Mouse (Mus musculus): ENCODE results near the gene Zfp111. TPM values are rescaled to one million over a fixed set of nuclear protein-coding genes. Genes with fewer than 3 reads are reported as not detected.

Zfp111 gene
- total and polyA plus RNA-seq, 3 experiments: 0.70 to 9.4 (median 6.6) TPM

Other genes with a start within 250 kb of the Zfp111 start
- gene Vmn1r181, start 236.8 kb downstream of the Zfp111 start, total RNA-seq (2021): not detected
- not detected in 2 replicates for gene Vmn1r181, start 236.8 kb downstream of the Zfp111 start, polyA plus RNA-seq (2012; rRNA removed)
- gene V1rd19, start 209.8 kb downstream of the Zfp111 start, total RNA-seq (2021): not detected
- not detected in 2 replicates for gene V1rd19, start 209.8 kb downstream of the Zfp111 start, polyA plus RNA-seq (2012; rRNA removed)
- gene Vmn1r183, start 158.2 kb downstream of the Zfp111 start, total RNA-seq (2021): not detected
- not detected in 2 replicates for gene Vmn1r183, start 158.2 kb downstream of the Zfp111 start, polyA plus RNA-seq (2012; rRNA removed)
- 10 to 100 TPM; 21.7 to 26.3 TPM for gene Zfp180, start 129.5 kb downstream of the Zfp111 start, total RNA-seq (2021)
- 11.3 and 17.9 TPM in 2 replicates for gene Zfp180, start 129.5 kb downstream of the Zfp111 start, polyA plus RNA-seq (2012; rRNA removed)
- 1 to 10 TPM; 3.1 to 4.1 TPM for gene Zfp112, start 99.1 kb downstream of the Zfp111 start, total RNA-seq (2021)
- gene Zfp112, start 99.1 kb downstream of the Zfp111 start, polyA plus RNA-seq (2012; rRNA removed): 1.8 and 2.2 TPM in 2 replicates
- 1 to 10 TPM; 9.4 to 9.7 TPM for gene Zfp235, start 77.3 kb downstream of the Zfp111 start, total RNA-seq (2021)
- 2.6 and 4.2 TPM in 2 replicates for gene Zfp235, start 77.3 kb downstream of the Zfp111 start, polyA plus RNA-seq (2012; rRNA removed)
- under 1 TPM; 0.37 to 0.38 TPM for gene Zfp114, start 36.4 kb downstream of the Zfp111 start, total RNA-seq (2021)
- 0.04 and 0.08 TPM in 2 replicates for gene Zfp114, start 36.4 kb downstream of the Zfp111 start, polyA plus RNA-seq (2012; rRNA removed)
- gene Zfp109, start 26.1 kb upstream of the Zfp111 start, total RNA-seq (2021): 1 to 10 TPM; 4.1 to 4.3 TPM
- gene Zfp109, start 26.1 kb upstream of the Zfp111 start, polyA plus RNA-seq (2012; rRNA removed): 0.54 and 0.65 TPM in 2 replicates
- 1 to 10 TPM; 2.2 to 3.7 TPM for gene Zfp108, start 43.4 kb upstream of the Zfp111 start, total RNA-seq (2021)
- 0.35 and 0.44 TPM in 2 replicates for gene Zfp108, start 43.4 kb upstream of the Zfp111 start, polyA plus RNA-seq (2012; rRNA removed)
- 1 to 10 TPM; 4.1 to 4.3 TPM for gene Zfp93, start 59.0 kb upstream of the Zfp111 start, total RNA-seq (2021)
- gene Zfp93, start 59.0 kb upstream of the Zfp111 start, polyA plus RNA-seq (2012; rRNA removed): 1.1 and 1.3 TPM in 2 replicates
- 1 to 10 TPM; 7.0 to 9.6 TPM for gene Zfp61, start 89.8 kb upstream of the Zfp111 start, total RNA-seq (2021)
- 2.0 and 2.6 TPM in 2 replicates for gene Zfp61, start 89.8 kb upstream of the Zfp111 start, polyA plus RNA-seq (2012; rRNA removed)
- 1 to 10 TPM; 3.1 to 5.5 TPM for gene Zfp94, start 105.2 kb upstream of the Zfp111 start, total RNA-seq (2021)
- 4.3 and 4.6 TPM in 2 replicates for gene Zfp94, start 105.2 kb upstream of the Zfp111 start, polyA plus RNA-seq (2012; rRNA removed)
- gene Tescl, start 122.5 kb upstream of the Zfp111 start, total RNA-seq (2021): 1 to 10 TPM in 1 of 2 experiments, under 1 TPM in 1; 0.58 to 1.2 TPM
- gene Tescl, start 122.5 kb upstream of the Zfp111 start, polyA plus RNA-seq (2012; rRNA removed): 1.2 and 1.8 TPM in 2 replicates
- not detected for gene Lypd5, start 137.8 kb upstream of the Zfp111 start, total RNA-seq (2021)
- not detected in 2 replicates for gene Lypd5, start 137.8 kb upstream of the Zfp111 start, polyA plus RNA-seq (2012; rRNA removed)
- gene Kcnn4, start 158.8 kb upstream of the Zfp111 start, total RNA-seq (2021): under 1 TPM; 0.37 to 0.97 TPM
- gene Kcnn4, start 158.8 kb upstream of the Zfp111 start, polyA plus RNA-seq (2012; rRNA removed): 2.1 and 3.0 TPM in 2 replicates
- 10 to 100 TPM; 19.7 to 20.2 TPM for gene Smg9, start 188.2 kb upstream of the Zfp111 start, total RNA-seq (2021)
- 45.8 and 46.0 TPM in 2 replicates for gene Smg9, start 188.2 kb upstream of the Zfp111 start, polyA plus RNA-seq (2012; rRNA removed)
- not detected for gene Irgc1, start 240.9 kb upstream of the Zfp111 start, total RNA-seq (2021)
- 0.19 TPM in 1 of 2 replicates, not detected in the other for gene Irgc1, start 240.9 kb upstream of the Zfp111 start, polyA plus RNA-seq (2012; rRNA removed)

Measured in adrenal gland, adult 2 months (tissue).